Comparison of ENCODE assay signal across 11 mouse cellular contexts in genomic region chr11:79023751-79024150, GRCm38 (mm10). TPM values are rescaled to one million over a fixed set of nuclear protein-coding genes. Genes with fewer than 3 reads are reported as not detected.
DNase-seq lines count a peak whose midpoint lies in the region; ATAC-seq and TF ChIP-seq lines count a peak whose summit lies in the region.
"Had no signal": no experiment of that assay in that cellular context is flagged by ENCODE, and none has a peak within 500 bp of the region (broad histone marks: within the 10 kb centered on the region; RNA-seq: fewer than 3 reads in every experiment).

No protein-coding gene starts in this region.

- no peaks in the 10 kb centered on the region for H3K9me3 ChIP-seq in lung, embryonic 14.5 days (ENCODE audit: low read depth, low read length)
- no peaks in the 10 kb centered on the region for H3K9me3 ChIP-seq in intestine, embryonic 14.5 days (ENCODE audit: control insufficient read depth, low read length)
- no peaks in the 10 kb centered on the region for H3K9me3 ChIP-seq in neural tube, embryonic 15.5 days (replicated peaks)

- H3K4me2 ChIP-seq in lung, embryonic 14.5 days, result peak overlapping the region; percentile 36; the same call in 1 of the 2 replicates
- peak overlapping the region; percentile 20 for H3K4me2 ChIP-seq in intestine, embryonic 14.5 days (ENCODE audit: low read length)
- no peak overlapping the region for H3K4me2 ChIP-seq in neural tube, embryonic 15.5 days

- no peak for DNase-seq in gastrocnemius, adult 2 months
- no peak for DNase-seq in gastrocnemius, postnatal 14 days
- DNase-seq in lung, embryonic 14.5 days, result no peak
- no peak for DNase-seq in lung, postnatal 4 days
- no peak for DNase-seq in intestine, embryonic 14.5 days (ENCODE audit: low spot score)
- no peak for DNase-seq in urinary bladder, postnatal 14 days (ENCODE audit: low spot score)
- DNase-seq in right cerebral cortex, postnatal 4 days, result no peak

- no peak for ATAC-seq in lung, embryonic 14.5 days (ENCODE audit: insufficient read depth)
- ATAC-seq in intestine, embryonic 14.5 days (replicated peaks; ENCODE audit: low FRiP score, low TSS enrichment, low read depth), result no peak
- ATAC-seq in neural tube, embryonic 15.5 days (ENCODE audit: low FRiP score), result no peak
- ATAC-seq: Patski had no signal

- H3K27me3 ChIP-seq in lung, embryonic 14.5 days (ENCODE audit: insufficient read depth, low read length), result no peaks in the 10 kb centered on the region
- no peaks in the 10 kb centered on the region for H3K27me3 ChIP-seq in intestine, embryonic 14.5 days (replicated peaks; ENCODE audit: control insufficient read depth, insufficient read depth, low read length)
- H3K27me3 ChIP-seq in neural tube, embryonic 15.5 days (replicated peaks), result no peaks in the 10 kb centered on the region
- H3K27me3 ChIP-seq: Patski had no signal

- 62% methylated on average over 6 of the region's 6 CpGs for WGBS in lung, embryonic 14.5 days
- WGBS in intestine, embryonic 14.5 days, result 75% methylated on average over 6 of the region's 6 CpGs
- 82% methylated on average over 6 of the region's 6 CpGs for WGBS in neural tube, embryonic 15.5 days

- peak overlapping the region; percentile 73 for H3K27ac ChIP-seq in gastrocnemius, adult 2 months
- H3K27ac ChIP-seq in lung, embryonic 14.5 days (ENCODE audit: low read depth), result peak overlapping the region; percentile 78; the same call in 1 of the 2 replicates
- peak overlapping the region; percentile 80 for H3K27ac ChIP-seq in intestine, embryonic 14.5 days (ENCODE audit: low read depth)
- 0 out of 2 replicates have a peak overlapping the region, but pooled peaks have one; percentile 9 for H3K27ac ChIP-seq in neural tube, embryonic 15.5 days (replicated peaks)

- peaks cover 43% of the 10 kb centered on the region for H3K36me3 ChIP-seq in lung, embryonic 14.5 days (ENCODE audit: insufficient read depth)
- peaks cover 36% of the 10 kb centered on the region for H3K36me3 ChIP-seq in intestine, embryonic 14.5 days (ENCODE audit: control insufficient read depth, insufficient read depth, low read length)
- H3K36me3 ChIP-seq in neural tube, embryonic 15.5 days, result peaks cover 36% of the 10 kb centered on the region

- no peak overlapping the region for H3K9ac ChIP-seq in lung, embryonic 14.5 days
- H3K9ac ChIP-seq in intestine, embryonic 14.5 days (ENCODE audit: low read length), result no peak overlapping the region
- H3K9ac ChIP-seq in neural tube, embryonic 15.5 days (replicated peaks), result no peak overlapping the region

- no peak for TF ChIP-seq CTCF in gastrocnemius, adult 2 months (IDR thresholded peaks at IDR 0.05)
- no peak for TF ChIP-seq CTCF in lung, embryonic 14.5 days (IDR thresholded peaks at IDR 0.05; ENCODE audit: low read depth)

- intact Hi-C loops in gastrocnemius, adult 2 months (cut with DNase I), result no loop called here
- intact Hi-C loops in gastrocnemius, postnatal 14 days (cut with DNase I; ENCODE audit: low total_unique reads), result no loop called here

- H3K4me3 ChIP-seq in gastrocnemius, adult 2 months, result peak overlapping the region; percentile 15
- no peak overlapping the region for H3K4me3 ChIP-seq in lung, embryonic 14.5 days (ENCODE audit: low read depth, low read length)
- H3K4me3 ChIP-seq in intestine, embryonic 14.5 days (ENCODE audit: low read depth, low read length), result no peak overlapping the region
- H3K4me3 ChIP-seq in neural tube, embryonic 15.5 days (replicated peaks), result no peak overlapping the region
- H3K4me3 ChIP-seq: erythroblast, embryonic 14.5 days; myocyte had no signal

- no peaks in the 10 kb centered on the region for H3K4me1 ChIP-seq in lung, embryonic 14.5 days (ENCODE audit: insufficient read depth)
- H3K4me1 ChIP-seq in intestine, embryonic 14.5 days (replicated peaks; ENCODE audit: control insufficient read depth, insufficient read depth, low read length), result peaks cover 14% of the 10 kb centered on the region; the same call in 1 of the 2 replicates
- H3K4me1 ChIP-seq in neural tube, embryonic 15.5 days, result no peaks in the 10 kb centered on the region

RNA-seq across cellular contexts. Expression of gene Lgals9, which starts 39.0 kb away (rescaled TPM):
- 10 to 100 TPM in 1 of 2 experiments, 1 to 10 TPM in 1; 6.6 to 10.1 TPM for total RNA-seq in gastrocnemius, adult 2 months (2021)
- total RNA-seq in gastrocnemius, postnatal 14 days (2021), result 10 to 100 TPM; 18.7 to 19.8 TPM
- 23.9 and 25.7 TPM in 2 replicates for polyA plus RNA-seq in lung, embryonic 14.5 days (2014; fragmentation: Nextera tagmentation; extraction: Ambion mirVana)
- 47.7 and 52.9 TPM in 2 replicates for polyA plus RNA-seq in intestine, embryonic 14.5 days (2014; fragmentation: Nextera tagmentation; extraction: Ambion mirVana)
- 18.3 and 67.6 TPM in 2 replicates for polyA plus RNA-seq in neural tube, embryonic 15.5 days (2015; fragmentation: Nextera tagmentation; extraction: Ambion mirVana)

Comparison
In these comparisons a context has a peak if more than half of its experiments do, and no peak if none do; other contexts are left out.
1. H3K27ac ChIP-seq: peak in every context shown above with its lines; median percentile 80 in intestine, embryonic 14.5 days; 78 in lung, embryonic 14.5 days; 73 in gastrocnemius, adult 2 months; 9 in neural tube, embryonic 15.5 days.